Mouse (Mus musculus) limb, embryonic 11.5 days (tissue): ENCODE results near the gene Shld1. TPM values are rescaled to one million over a fixed set of nuclear protein-coding genes. Genes with fewer than 3 reads are reported as not detected.
A peak's percentile ranks its signal among the peaks of the same experiment; 100 is the strongest.

Source experiments
- ATAC-seq: fragments of 200-750 bp; cut with Nextera tagmentation; 2 replicates; pipeline ENCODE4 v1.8.0; 2017; ENCODE audit warnings: low read depth; ENCODE audit not compliant: insufficient number of reproducible peaks, low FRiP score, low TSS enrichment
- DNase-seq: peaks from one replicate; pipeline ENCODE4 v3.0.0-alpha.2; 2015; ENCODE audit warnings: low spot score
- H3K27ac ChIP-seq: fragments of 300-500 bp; sonication (generic); replicated peaks from 2 replicates; pipeline ENCODE4 v1.5.1; 2014; ENCODE audit warnings: low read depth, mild to moderate bottlenecking, low read length
- H3K27me3 ChIP-seq: fragments of 300-500 bp; sonication (generic); 2 replicates; pipeline ENCODE4 v1.6.1; 2014; ENCODE audit warnings: mild to moderate bottlenecking, low read length, mixed read lengths; ENCODE audit not compliant: control insufficient read depth, insufficient read depth
- H3K36me3 ChIP-seq: fragments of 300-500 bp; sonication (generic); 2 replicates; pipeline ENCODE4 v1.6.1; 2014; ENCODE audit warnings: mild to moderate bottlenecking, low read length, moderate library complexity, mixed read lengths; ENCODE audit not compliant: control insufficient read depth, insufficient read depth
- H3K4me1 ChIP-seq: fragments of 300-500 bp; sonication (generic); 2 replicates; pipeline ENCODE4 v1.6.1; 2014; ENCODE audit warnings: low read length, mixed read lengths; ENCODE audit not compliant: control insufficient read depth, insufficient read depth
- H3K4me2 ChIP-seq: fragments of 300-500 bp; sonication (generic); 2 replicates; pipeline ENCODE4 v1.6.1; 2014; ENCODE audit warnings: low read depth, mild to moderate bottlenecking, moderate library complexity; ENCODE audit not compliant: severe bottlenecking
- H3K4me3 ChIP-seq: fragments of 300-500 bp; sonication (generic); 2 replicates; pipeline ENCODE4 v1.5.1; 2014; ENCODE audit warnings: low read depth, low read length
- H3K9ac ChIP-seq: fragments of 300-500 bp; sonication (generic); 2 replicates; pipeline ENCODE4 v1.6.1; 2014; ENCODE audit warnings: mild to moderate bottlenecking, low read length
- H3K9me3 ChIP-seq: fragments of 300-500 bp; sonication (generic); 2 replicates; pipeline ENCODE4 v1.6.1; 2016; ENCODE audit warnings: low read length; ENCODE audit not compliant: control insufficient read depth
- WGBS: fragments of 180-500 bp; shearing (Covaris S2); extraction: QIAGEN DNeasy Blood & Tissue Kit; methylation state at CpG from one replicate; pipeline ENCODE4 v1.1.7; 2014; 5-methylcytosine and 5-hydroxymethylcytosine counted together
- polyA plus RNA-seq: library from polyadenylated mRNA; unstranded; fragments of >200 nt; fragmentation: Nextera tagmentation; extraction: Ambion mirVana; gene quantifications from 2 replicates; pipeline ENCODE4 v1.2.1, GENCODE M21; 2014

Gene Shld1
- polyA plus RNA-seq, 1 experiment from 2014 or later: 17.2 TPM

DNA sequence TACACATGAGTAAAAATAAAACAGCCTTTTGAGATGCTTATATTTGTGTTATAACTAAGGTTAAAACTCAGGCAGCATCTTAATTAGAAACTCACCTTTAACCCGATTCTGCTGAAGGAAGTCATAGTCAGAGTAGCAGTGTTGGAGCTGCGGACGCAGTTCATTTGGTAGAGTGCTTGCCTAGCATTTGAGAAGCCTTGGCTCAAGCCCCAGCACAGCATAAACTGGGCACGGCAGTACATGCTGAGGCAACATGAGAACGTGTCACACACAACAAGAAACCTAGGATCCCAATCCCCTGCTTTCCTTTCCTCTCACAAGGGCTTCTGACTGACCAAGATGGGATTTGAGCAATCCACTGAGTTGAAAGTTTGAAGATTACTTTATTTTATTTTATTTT lies 58.1 kb downstream of the Shld1 start:
- ATAC-seq (no peak), DNase-seq (no peak)
- Histone ChIP-seq H3K4me1 (no peaks in the 10 kb centered on the region), H3K4me3 (no peak overlapping the region), H3K36me3 (no peaks in the 10 kb centered on the region), H3K27ac (no peak overlapping the region), H3K9ac (no peak overlapping the region), H3K9me3 (no peaks in the 10 kb centered on the region), H3K4me2 (no peak overlapping the region), H3K27me3 (no peaks in the 10 kb centered on the region)
- 93% methylated on average over 5 of the region's 5 CpGs for WGBS

DNA sequence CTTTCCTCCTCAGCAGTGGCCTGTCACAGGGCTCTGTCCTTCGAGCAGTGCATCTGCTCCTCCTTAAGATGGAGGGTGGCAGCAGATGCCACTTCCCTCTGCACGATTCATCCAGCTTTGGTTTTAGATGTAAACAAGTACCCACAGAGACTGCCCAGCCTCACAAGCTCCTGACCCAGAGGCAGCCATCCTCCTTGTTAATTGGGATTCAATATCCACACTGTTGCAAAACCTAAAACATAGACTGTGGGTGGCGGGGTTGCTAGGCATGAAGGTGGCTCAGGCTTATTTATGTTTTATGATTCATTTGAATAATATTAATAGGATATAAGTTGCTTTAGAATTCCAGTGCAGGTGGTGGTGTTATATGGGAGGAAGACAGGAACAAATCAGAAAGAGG lies 59.4 kb downstream of the Shld1 start:
- H3K9me3 ChIP-seq: no peaks in the 10 kb centered on the region
- H3K27ac ChIP-seq: no peak overlapping the region
- no peaks in the 10 kb centered on the region for H3K4me1 ChIP-seq
- 87% methylated on average over 3 of the region's 3 CpGs for WGBS
- H3K36me3 ChIP-seq: no peaks in the 10 kb centered on the region
- no peak for ATAC-seq
- H3K4me2 ChIP-seq: no peak overlapping the region
- H3K9ac ChIP-seq: no peak overlapping the region
- no peak overlapping the region for H3K4me3 ChIP-seq
- DNase-seq: no peak
- H3K27me3 ChIP-seq: no peaks in the 10 kb centered on the region

DNA sequence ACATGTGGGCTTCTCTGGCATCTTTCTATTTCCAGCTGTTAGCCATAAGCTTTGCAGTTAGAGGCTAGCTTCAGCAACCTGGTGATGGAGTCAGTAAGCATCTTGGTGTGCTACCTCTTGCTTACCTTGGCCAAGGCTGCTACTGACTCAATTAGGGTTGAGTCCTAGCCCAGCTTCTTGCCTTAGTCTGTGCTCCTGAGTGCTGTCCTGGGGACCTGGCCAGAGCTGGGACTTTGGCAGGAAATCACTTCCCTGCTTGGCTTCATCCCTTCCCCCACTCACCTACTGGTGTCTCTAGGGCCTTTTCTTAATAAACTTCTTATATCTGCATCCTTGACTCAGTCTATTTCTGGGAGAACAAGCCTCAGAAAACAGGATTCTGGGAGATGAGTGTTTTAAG lies 64.0 kb downstream of the Shld1 start:
- no peak for ATAC-seq
- H3K9me3 ChIP-seq: no peaks in the 10 kb centered on the region
- no peak overlapping the region for H3K4me3 ChIP-seq

DNA sequence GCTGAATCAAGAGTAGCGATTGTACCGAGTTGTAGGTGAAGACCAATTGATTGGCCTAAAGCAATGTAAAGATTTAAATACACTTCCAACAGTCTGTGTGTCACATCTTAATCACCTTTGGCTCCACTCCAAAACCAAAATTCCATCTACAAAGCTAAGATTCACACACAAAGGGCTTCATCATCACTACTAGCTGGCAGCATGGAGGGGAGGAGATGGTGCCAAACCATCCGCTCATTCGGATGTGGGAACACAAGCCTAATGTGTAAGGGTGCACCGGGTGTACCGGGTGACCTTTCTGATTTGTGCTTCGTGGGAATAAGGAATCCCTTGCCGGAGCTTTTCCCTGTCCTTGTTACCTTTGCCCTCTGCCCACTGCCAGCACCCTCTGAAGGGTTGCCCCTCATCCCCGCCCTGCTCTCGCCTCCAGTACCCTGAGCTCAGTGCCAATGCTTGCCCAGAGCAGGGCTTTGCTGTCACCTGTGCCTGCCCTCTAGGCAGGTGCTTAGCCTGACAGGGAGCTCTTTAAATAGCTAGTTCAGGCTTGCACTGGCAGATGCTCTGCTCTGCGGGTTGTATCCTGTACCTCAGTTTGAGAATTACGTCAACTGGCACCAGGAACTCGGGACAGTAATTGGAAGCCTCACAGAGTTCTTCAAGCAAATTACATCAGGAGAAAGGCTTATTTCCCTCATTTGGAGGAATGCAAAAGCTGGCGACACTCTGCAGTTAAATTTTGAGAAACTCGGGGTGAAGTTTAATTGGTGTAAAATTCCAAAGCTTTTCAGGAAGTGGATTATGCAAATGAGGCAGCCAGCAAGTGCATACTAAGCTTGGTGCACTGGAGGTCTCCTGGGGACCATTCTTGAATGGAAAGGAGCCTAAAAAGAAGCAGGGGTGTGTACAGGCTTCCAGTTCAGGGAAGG lies 64.7 kb downstream of the Shld1 start:
- H3K9me3 ChIP-seq: no peaks in the 10 kb centered on the region
- 73% methylated on average over 15 of the region's 15 CpGs for WGBS
- no peak for DNase-seq
- no peak overlapping the region for H3K27ac ChIP-seq
- no peak overlapping the region for H3K9ac ChIP-seq
- no peaks in the 10 kb centered on the region for H3K36me3 ChIP-seq
- ATAC-seq: no peak
- no peaks in the 10 kb centered on the region for H3K4me1 ChIP-seq
- no peak overlapping the region for H3K4me2 ChIP-seq
- no peak overlapping the region for H3K4me3 ChIP-seq
- H3K27me3 ChIP-seq: no peaks in the 10 kb centered on the region

More for the DNA sequence above, 64.0 kb downstream of the Shld1 start:
- DNase-seq: no peak
- Histone ChIP-seq H3K4me2 (no peak overlapping the region), H3K27me3 (no peaks in the 10 kb centered on the region), H3K36me3 (no peaks in the 10 kb centered on the region), H3K4me1 (no peaks in the 10 kb centered on the region), H3K9ac (no peak overlapping the region), H3K27ac (no peak overlapping the region)

DNA sequence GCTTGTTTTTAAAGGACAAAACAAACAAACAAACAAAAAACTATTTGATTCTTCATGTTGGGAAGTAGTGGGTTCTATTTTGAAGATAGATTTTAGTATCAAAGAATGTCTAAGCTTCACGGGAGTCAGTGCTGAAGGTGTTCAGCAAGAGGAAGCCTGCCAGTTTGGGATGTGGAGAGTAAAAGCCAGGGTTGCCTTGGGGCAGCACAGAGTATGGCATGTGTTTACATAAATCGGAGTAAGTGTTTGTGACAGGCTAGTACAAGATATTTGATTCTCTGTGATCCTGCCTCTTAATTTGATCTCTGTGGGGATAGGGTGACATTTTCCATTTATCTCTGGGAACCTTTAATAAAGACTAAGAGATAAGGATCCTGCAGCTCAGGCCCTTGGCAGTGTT lies 65.7 kb downstream of the Shld1 start:
- WGBS: 77% methylated on average over 2 of the region's 2 CpGs
- Histone ChIP-seq H3K4me2 (no peak overlapping the region), H3K4me3 (no peak overlapping the region), H3K27ac (no peak overlapping the region), H3K27me3 (no peaks in the 10 kb centered on the region), H3K4me1 (no peaks in the 10 kb centered on the region), H3K9me3 (no peaks in the 10 kb centered on the region), H3K9ac (no peak overlapping the region), H3K36me3 (no peaks in the 10 kb centered on the region)
- ATAC-seq: no peak
- DNase-seq: no peak

DNA sequence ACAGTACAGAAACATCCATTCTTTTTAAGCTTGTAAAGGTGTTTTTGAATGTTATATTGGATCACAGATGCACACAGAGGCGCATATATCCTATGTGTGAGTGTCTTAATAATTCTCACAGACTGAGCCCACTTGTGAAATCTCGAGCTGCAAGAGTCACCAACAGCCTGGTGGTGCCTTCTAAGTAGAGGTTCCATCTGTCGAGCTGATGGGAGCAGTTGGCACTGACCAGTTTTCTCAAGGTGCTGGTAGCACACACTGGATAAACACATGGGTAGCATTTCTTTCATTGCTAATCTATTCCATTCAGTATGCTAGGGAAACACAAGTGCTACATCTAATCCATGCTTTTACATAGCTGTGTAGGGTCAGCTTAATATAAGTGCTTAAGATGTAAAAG lies 66.4 kb downstream of the Shld1 start:
- no peaks in the 10 kb centered on the region for H3K9me3 ChIP-seq
- H3K4me2 ChIP-seq: no peak overlapping the region
- no peaks in the 10 kb centered on the region for H3K4me1 ChIP-seq
- no peaks in the 10 kb centered on the region for H3K36me3 ChIP-seq
- 79% methylated on average over 3 of the region's 3 CpGs for WGBS
- no peak overlapping the region for H3K9ac ChIP-seq
- H3K27ac ChIP-seq: no peak overlapping the region
- ATAC-seq (no peak), DNase-seq (no peak)
- H3K4me3 ChIP-seq: no peak overlapping the region
- no peaks in the 10 kb centered on the region for H3K27me3 ChIP-seq

DNA sequence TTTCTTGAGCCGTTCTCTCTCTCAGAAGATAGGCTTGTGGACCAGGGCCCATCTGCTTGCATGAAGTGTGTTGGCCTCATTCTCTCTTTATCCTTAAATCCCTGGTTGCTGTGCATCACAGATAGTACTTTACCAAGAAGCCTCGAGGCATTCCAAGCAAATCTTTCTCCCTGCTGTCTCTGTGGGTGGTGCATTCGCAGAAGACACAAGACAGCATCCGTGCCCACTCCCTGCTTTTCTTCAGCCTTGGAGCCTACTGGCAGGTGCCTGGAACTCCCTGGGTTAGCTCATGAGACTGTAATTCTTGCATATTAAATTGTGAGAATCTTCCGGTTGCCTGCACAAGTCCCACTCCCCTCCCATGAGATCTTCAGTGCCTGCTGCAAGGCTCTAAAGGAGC lies 71.2 kb downstream of the Shld1 start:
- Histone ChIP-seq H3K4me2 (no peak overlapping the region), H3K27me3 (no peaks in the 10 kb centered on the region), H3K27ac (no peak overlapping the region), H3K4me1 (no peaks in the 10 kb centered on the region), H3K9me3 (no peaks in the 10 kb centered on the region), H3K9ac (no peak overlapping the region), H3K36me3 (no peaks in the 10 kb centered on the region), H3K4me3 (no peak overlapping the region)
- DNase-seq (no peak), ATAC-seq (no peak)
- 80% methylated on average over 5 of the region's 5 CpGs for WGBS

DNA sequence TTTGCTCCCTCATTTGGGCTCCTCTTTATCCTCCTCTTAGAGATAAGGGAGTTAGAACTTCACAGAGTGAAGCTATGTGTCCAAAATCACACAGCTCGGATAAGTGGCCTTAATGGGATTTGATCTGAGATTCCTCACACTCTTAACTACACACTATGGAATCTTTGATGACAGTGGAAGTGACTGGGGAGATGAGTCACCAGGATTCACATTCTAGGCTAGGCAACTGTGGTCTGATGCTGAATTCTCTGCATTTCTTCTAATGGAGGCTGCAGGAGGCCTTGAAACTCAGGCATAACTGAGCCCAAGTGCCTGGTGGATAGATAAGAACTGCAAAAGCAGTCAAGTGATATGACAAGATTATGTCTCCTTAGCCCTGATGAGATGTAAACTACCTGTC lies 84.1 kb downstream of the Shld1 start:
- H3K36me3 ChIP-seq: no peaks in the 10 kb centered on the region
- ATAC-seq (no peak), DNase-seq (no peak)
- no peaks in the 10 kb centered on the region for H3K9me3 ChIP-seq
- H3K4me1 ChIP-seq: no peaks in the 10 kb centered on the region
- H3K27ac ChIP-seq: no peak overlapping the region
- no peaks in the 10 kb centered on the region for H3K27me3 ChIP-seq
- no peak overlapping the region for H3K4me2 ChIP-seq
- no peak overlapping the region for H3K4me3 ChIP-seq
- WGBS: 72% methylated on average over 1 of the region's 1 CpGs
- no peak overlapping the region for H3K9ac ChIP-seq

DNA sequence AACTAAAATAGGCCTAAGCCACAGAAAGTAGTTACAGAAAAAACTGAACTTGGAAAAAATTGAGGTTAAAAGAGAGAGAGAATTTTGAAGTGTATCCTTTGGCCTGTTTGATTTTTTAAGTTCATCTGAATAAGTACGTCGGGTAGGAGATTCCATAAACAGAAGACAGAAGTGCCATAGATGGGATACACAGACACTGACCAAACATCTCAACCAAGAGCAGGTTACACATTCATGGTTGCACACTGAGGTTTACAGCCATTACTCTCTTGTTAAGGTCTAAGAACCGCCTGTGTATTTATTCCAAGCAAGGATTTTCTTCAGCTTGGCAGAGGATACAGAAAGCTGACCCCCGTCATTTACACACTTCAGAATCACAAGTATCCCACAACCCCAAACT lies 94.2 kb downstream of the Shld1 start, which contains the start of gene Chgb:
Gene Chgb, plus strand, starts transcription at position 301 of the 400 bp plus-strand sequence.
- Histone ChIP-seq H3K4me1 (no peaks in the 10 kb centered on the region), H3K27ac (no peak within 1 kb of the TSS), H3K9ac (no peak within 1 kb of the TSS), H3K9me3 (no peaks in the 10 kb centered on the region), H3K4me3 (peak within 1 kb of the TSS; percentile 36), H3K4me2 (peak within 1 kb of the TSS; percentile 65), H3K27me3 (peaks cover 4% of the 10 kb centered on the region; the same call in 1 of the 2 replicates), H3K36me3 (no peaks in the 10 kb centered on the region)
- WGBS: 7% methylated on average over 4 of the region's 4 CpGs
- ATAC-seq (no peak), DNase-seq (no peak)
